Mouse (Mus musculus): ENCODE measurements around the gene Pou2af1. TPM values are rescaled to one million over a fixed set of nuclear protein-coding genes. Genes with fewer than 3 reads are reported as not detected.

The Pou2af1 gene
- total and polyA plus RNA-seq, 2 experiments from 2014 or later: 0.05 TPM; not detected in 1

DNA sequence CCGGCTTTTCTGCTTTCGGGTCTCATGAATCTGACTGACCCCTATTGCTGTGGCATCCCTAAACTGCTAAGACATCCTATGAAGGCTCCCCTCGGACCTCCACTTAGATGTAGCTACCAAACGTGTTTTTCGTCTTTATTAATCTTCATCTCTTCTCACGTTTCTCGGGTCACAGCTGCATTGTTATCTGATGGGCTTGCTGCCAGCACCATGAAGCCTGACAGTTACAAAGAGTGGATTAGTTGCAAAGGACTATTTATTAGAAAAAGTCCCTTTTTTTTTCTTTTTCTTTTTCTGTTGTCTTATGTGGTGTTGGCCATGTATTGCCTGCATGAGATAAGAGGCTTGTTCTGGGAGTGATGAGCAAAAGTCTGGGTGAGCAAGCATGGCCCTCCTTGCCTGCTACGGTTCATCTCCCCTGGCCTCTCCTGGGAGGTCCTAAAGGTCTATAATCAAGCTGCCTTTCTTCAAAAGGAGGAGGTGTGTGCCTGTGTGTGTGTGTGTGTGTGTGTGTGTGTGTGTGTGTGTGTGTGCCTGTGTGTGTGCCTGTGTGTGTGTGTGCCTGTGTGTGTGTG is 38.5 kb upstream of the Pou2af1 start:
- no peak overlapping the region for H3K4me3 ChIP-seq (ENCODE audit: low read depth, low read length)
- WGBS: 40% methylated on average over 8 of the region's 8 CpGs
- no peaks in the 10 kb centered on the region for H3K27me3 ChIP-seq (ENCODE audit: insufficient read depth, low read length)
- no peak for DNase-seq
- no peak for ATAC-seq
- H3K9me3 ChIP-seq (ENCODE audit: low read length): no peaks in the 10 kb centered on the region
- H3K4me2 ChIP-seq (ENCODE audit: low read depth): no peak overlapping the region
- H3K9ac ChIP-seq: no peak overlapping the region
- no peak overlapping the region for H3K27ac ChIP-seq (ENCODE audit: low read depth, low read length)
- H3K36me3 ChIP-seq (ENCODE audit: insufficient read depth): no peaks in the 10 kb centered on the region
- TF ChIP-seq CTCF (IDR thresholded peaks at IDR 0.05; ENCODE audit: low read depth): no peak
- no peaks in the 10 kb centered on the region for H3K4me1 ChIP-seq (ENCODE audit: insufficient read depth)

GRCm38 (mm10) chr9:51175722-51176121 is 37.8 kb upstream of the Pou2af1 start:
- Histone ChIP-seq H3K9ac (no peak overlapping the region), H3K27me3 (ENCODE audit: insufficient read depth, low read length) (no peaks in the 10 kb centered on the region), H3K27ac (ENCODE audit: low read depth, low read length) (no peak overlapping the region), H3K4me2 (ENCODE audit: low read depth) (no peak overlapping the region), H3K4me3 (ENCODE audit: low read depth, low read length) (no peak overlapping the region), H3K9me3 (ENCODE audit: low read length) (no peaks in the 10 kb centered on the region), H3K36me3 (ENCODE audit: insufficient read depth) (no peaks in the 10 kb centered on the region), H3K4me1 (ENCODE audit: insufficient read depth) (no peaks in the 10 kb centered on the region)
- TF ChIP-seq CTCF (IDR thresholded peaks at IDR 0.05; ENCODE audit: low read depth): no peak
- no peak for ATAC-seq
- DNase-seq: no peak
- WGBS: 97% methylated on average over 1 of the region's 1 CpGs

DNA sequence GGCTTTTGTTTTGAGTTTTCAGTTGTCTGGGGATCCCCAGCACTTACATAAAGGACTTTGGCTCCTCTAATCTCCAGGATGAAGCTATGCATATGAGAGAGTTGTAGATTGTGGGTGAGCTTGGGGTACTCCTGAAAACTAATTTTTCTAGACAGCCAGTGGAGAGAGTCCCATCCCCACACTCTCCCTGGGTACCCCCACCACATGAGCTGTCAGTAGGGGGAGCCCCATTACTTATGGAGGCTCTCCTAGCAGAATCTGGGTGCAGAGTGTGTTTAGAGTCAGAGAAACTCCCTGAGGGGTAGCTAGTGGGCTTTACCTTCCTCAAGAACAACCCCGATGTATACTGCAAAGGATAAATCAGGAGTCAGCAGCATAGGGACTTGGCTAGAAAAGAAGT is 35.2 kb upstream of the Pou2af1 start:
- Histone ChIP-seq H3K4me1 (ENCODE audit: insufficient read depth) (no peaks in the 10 kb centered on the region), H3K27ac (ENCODE audit: low read depth, low read length) (no peak overlapping the region), H3K9me3 (ENCODE audit: low read length) (no peaks in the 10 kb centered on the region), H3K4me2 (ENCODE audit: low read depth) (no peak overlapping the region), H3K36me3 (ENCODE audit: insufficient read depth) (no peaks in the 10 kb centered on the region), H3K9ac (no peak overlapping the region), H3K27me3 (ENCODE audit: insufficient read depth, low read length) (no peaks in the 10 kb centered on the region), H3K4me3 (ENCODE audit: low read depth, low read length) (no peak overlapping the region)
- ATAC-seq (no peak), DNase-seq (no peak)
- 94% methylated on average over 1 of the region's 1 CpGs for WGBS
- TF ChIP-seq CTCF (IDR thresholded peaks at IDR 0.05; ENCODE audit: low read depth): no peak

DNA sequence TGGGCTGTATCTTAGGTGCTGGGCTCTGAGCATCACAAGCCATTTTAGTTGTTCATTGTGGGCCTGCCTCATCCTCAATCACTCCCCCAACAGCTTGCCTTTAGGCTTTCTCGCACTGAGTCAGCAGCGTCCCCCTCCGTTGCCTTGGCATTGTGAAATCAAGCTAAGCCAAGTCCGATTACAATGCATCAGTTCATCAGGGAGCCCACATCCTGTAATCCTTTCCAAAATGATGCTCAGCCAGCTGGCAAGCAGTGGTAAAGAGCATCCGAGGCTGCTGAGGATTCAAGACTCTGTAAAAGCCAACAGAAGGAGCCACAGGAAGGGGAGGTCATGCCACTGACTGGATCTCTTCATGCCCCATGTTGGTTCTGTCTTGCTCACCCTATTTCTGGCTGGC is 32.9 kb upstream of the Pou2af1 start:
- no peak overlapping the region for H3K9ac ChIP-seq
- DNase-seq: peak; percentile 76
- no peaks in the 10 kb centered on the region for H3K4me1 ChIP-seq (ENCODE audit: insufficient read depth)
- no peaks in the 10 kb centered on the region for H3K36me3 ChIP-seq (ENCODE audit: insufficient read depth)
- no peaks in the 10 kb centered on the region for H3K27me3 ChIP-seq (ENCODE audit: insufficient read depth, low read length)
- no peak overlapping the region for H3K4me2 ChIP-seq (ENCODE audit: low read depth)
- H3K4me3 ChIP-seq (ENCODE audit: low read depth, low read length): no peak overlapping the region
- no peaks in the 10 kb centered on the region for H3K9me3 ChIP-seq (ENCODE audit: low read length)
- H3K27ac ChIP-seq (ENCODE audit: low read depth, low read length): no peak overlapping the region
- TF ChIP-seq CTCF (IDR thresholded peaks at IDR 0.05; ENCODE audit: low read depth): no peak
- peak; percentile 89 for ATAC-seq
- 32% methylated on average over 5 of the region's 5 CpGs for WGBS

- no peaks in the 10 kb centered on the region for H3K36me3 ChIP-seq (ENCODE audit: insufficient read depth)
- no peak overlapping the region for H3K4me2 ChIP-seq (ENCODE audit: low read depth)
- no peaks in the 10 kb centered on the region for H3K27me3 ChIP-seq (ENCODE audit: insufficient read depth, low read length)
- WGBS: 84% methylated on average over 15 of the region's 15 CpGs
- H3K9ac ChIP-seq: no peak overlapping the region
- no peak overlapping the region for H3K4me3 ChIP-seq (ENCODE audit: low read depth, low read length)
- no peak overlapping the region for H3K27ac ChIP-seq (ENCODE audit: low read depth, low read length)
- no peaks in the 10 kb centered on the region for H3K4me1 ChIP-seq (ENCODE audit: insufficient read depth)
- TF ChIP-seq CTCF (IDR thresholded peaks at IDR 0.05; ENCODE audit: low read depth): no peak
- ATAC-seq (no peak), DNase-seq (no peak)
- no peaks in the 10 kb centered on the region for H3K9me3 ChIP-seq (ENCODE audit: low read length)
Measured at GRCm38 (mm10) chr9:51182716-51183710, 30.5 kb upstream of the Pou2af1 start.

DNA sequence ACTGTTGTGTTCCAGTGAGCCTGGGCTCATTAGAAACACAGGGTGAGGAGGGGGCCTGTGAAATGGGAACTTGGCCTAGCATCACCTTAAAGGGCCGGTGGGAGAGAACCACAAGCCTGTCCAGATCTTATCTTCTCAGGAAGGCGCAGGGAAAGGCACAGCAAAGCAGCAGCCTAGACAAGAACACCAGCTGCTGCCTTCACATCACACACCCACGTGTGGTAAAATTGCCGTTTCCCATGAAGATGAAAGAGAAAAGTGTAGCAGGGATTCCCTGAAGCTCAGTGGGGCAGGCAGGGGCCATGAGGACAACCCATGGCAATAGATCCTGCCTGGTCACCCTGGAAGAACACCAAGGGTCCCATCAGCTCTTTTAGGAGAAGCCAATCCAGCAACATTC is 28.1 kb upstream of the Pou2af1 start:
- H3K4me3 ChIP-seq (ENCODE audit: low read depth, low read length): no peak overlapping the region
- H3K27ac ChIP-seq (ENCODE audit: low read depth, low read length): no peak overlapping the region
- H3K4me1 ChIP-seq (ENCODE audit: insufficient read depth): no peaks in the 10 kb centered on the region
- H3K4me2 ChIP-seq (ENCODE audit: low read depth): no peak overlapping the region
- TF ChIP-seq CTCF (IDR thresholded peaks at IDR 0.05; ENCODE audit: low read depth): no peak
- ATAC-seq (no peak), DNase-seq (no peak)
- 81% methylated on average over 4 of the region's 4 CpGs for WGBS
- H3K9ac ChIP-seq: no peak overlapping the region
- H3K27me3 ChIP-seq (ENCODE audit: insufficient read depth, low read length): no peaks in the 10 kb centered on the region
- H3K9me3 ChIP-seq (ENCODE audit: low read length): no peaks in the 10 kb centered on the region
- H3K36me3 ChIP-seq (ENCODE audit: insufficient read depth): no peaks in the 10 kb centered on the region

DNA sequence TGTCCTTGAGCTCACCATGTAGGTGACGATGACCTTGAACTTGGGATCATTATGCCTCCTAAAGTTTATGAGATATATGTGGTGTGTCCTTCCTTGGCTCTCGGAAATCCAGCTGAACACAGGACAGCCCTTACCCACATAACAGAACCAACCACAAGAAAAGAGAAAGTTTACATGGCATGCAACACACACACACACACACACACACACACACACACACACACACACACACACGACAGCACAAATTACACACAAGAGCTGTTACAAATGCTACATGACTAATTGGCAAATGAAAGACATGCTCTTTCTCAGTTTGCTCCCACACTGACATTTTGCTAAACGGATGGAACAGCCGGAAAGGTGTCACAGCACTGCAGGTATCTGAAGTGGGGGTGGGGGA is 27.6 kb upstream of the Pou2af1 start:
- Histone ChIP-seq H3K36me3 (ENCODE audit: insufficient read depth) (no peaks in the 10 kb centered on the region), H3K9me3 (ENCODE audit: low read length) (no peaks in the 10 kb centered on the region), H3K4me2 (ENCODE audit: low read depth) (no peak overlapping the region), H3K27ac (ENCODE audit: low read depth, low read length) (no peak overlapping the region), H3K4me3 (ENCODE audit: low read depth, low read length) (no peak overlapping the region), H3K4me1 (ENCODE audit: insufficient read depth) (no peaks in the 10 kb centered on the region), H3K27me3 (ENCODE audit: insufficient read depth, low read length) (no peaks in the 10 kb centered on the region), H3K9ac (no peak overlapping the region)
- TF ChIP-seq CTCF (IDR thresholded peaks at IDR 0.05; ENCODE audit: low read depth): no peak
- no peak for ATAC-seq
- WGBS: 67% methylated on average over 5 of the region's 5 CpGs
- no peak for DNase-seq

All from forebrain, postnatal 0 days (tissue).